Mouse (Mus musculus): ENCODE measurements at regions not wholly inside any gene's neighbourhood (a gene's known extent, or its start where the extent isn't known, plus 50 kb on each side); places are given as distances from the start of the nearest gene placed in this dataset.
A peak's percentile ranks its signal among the peaks of the same experiment; 100 is the strongest.

- no peaks in the 10 kb centered on the region for H3K36me3 ChIP-seq (ENCODE audit: insufficient read depth, low read length)
- DNase-seq (ENCODE audit: low spot score) = no peak
- H3K27ac ChIP-seq = no peak overlapping the region
- no peaks in the 10 kb centered on the region for H3K27me3 ChIP-seq (ENCODE audit: insufficient read depth, low read length)
- no peak overlapping the region for H3K4me3 ChIP-seq (ENCODE audit: low read length)
- H3K4me1 ChIP-seq (ENCODE audit: insufficient read depth, low read length) = no peaks in the 10 kb centered on the region
- H3K4me2 ChIP-seq (ENCODE audit: low read depth, low read length) = no peak overlapping the region
- H3K9me3 ChIP-seq (ENCODE audit: low read length) = no peaks in the 10 kb centered on the region
- H3K9ac ChIP-seq (replicated peaks; ENCODE audit: low read length) = no peak overlapping the region
- no peak for TF ChIP-seq CTCF (IDR thresholded peaks at IDR 0.05; ENCODE audit: low read depth)
- WGBS = 94% methylated on average over 2 of the region's 2 CpGs
- no peak for ATAC-seq
Measured at GRCm38 (mm10) chr6:35458250-35458649, 81.4 kb downstream of the Mtpn start.

- H3K4me1 ChIP-seq (ENCODE audit: insufficient read depth, low read length) = no peaks in the 10 kb centered on the region
- DNase-seq (ENCODE audit: low spot score) (no peak), ATAC-seq (no peak)
- 91% methylated on average over 1 of the region's 1 CpGs for WGBS
- H3K9me3 ChIP-seq (ENCODE audit: low read length) = no peaks in the 10 kb centered on the region
- H3K4me3 ChIP-seq (ENCODE audit: low read length) = no peak overlapping the region
- no peak for TF ChIP-seq CTCF (IDR thresholded peaks at IDR 0.05; ENCODE audit: low read depth)
- H3K4me2 ChIP-seq (ENCODE audit: low read depth, low read length) = no peak overlapping the region
- H3K27me3 ChIP-seq (ENCODE audit: insufficient read depth, low read length) = no peaks in the 10 kb centered on the region
- H3K9ac ChIP-seq (replicated peaks; ENCODE audit: low read length) = no peak overlapping the region
- H3K36me3 ChIP-seq (ENCODE audit: insufficient read depth, low read length) = no peaks in the 10 kb centered on the region
- no peak overlapping the region for H3K27ac ChIP-seq
Measured at GRCm38 (mm10) chr6:35445007-35445406, 94.7 kb downstream of the Mtpn start.

- H3K9ac ChIP-seq (replicated peaks; ENCODE audit: low read length) = no peak overlapping the region
- peak; percentile 31 for DNase-seq (ENCODE audit: low spot score)
- H3K27ac ChIP-seq = no peak overlapping the region
- no peaks in the 10 kb centered on the region for H3K9me3 ChIP-seq (ENCODE audit: low read length)
- no peak for TF ChIP-seq CTCF (IDR thresholded peaks at IDR 0.05; ENCODE audit: low read depth)
- no peak overlapping the region for H3K4me2 ChIP-seq (ENCODE audit: low read depth, low read length)
- H3K36me3 ChIP-seq (ENCODE audit: insufficient read depth, low read length) = no peaks in the 10 kb centered on the region
- peak; percentile 59 for ATAC-seq
- no peak overlapping the region for H3K4me3 ChIP-seq (ENCODE audit: low read length)
- WGBS = 34% methylated on average over 3 of the region's 3 CpGs
- no peaks in the 10 kb centered on the region for H3K4me1 ChIP-seq (ENCODE audit: insufficient read depth, low read length)
- no peaks in the 10 kb centered on the region for H3K27me3 ChIP-seq (ENCODE audit: insufficient read depth, low read length)
Measured at GRCm38 (mm10) chr6:35426301-35426700, 100.4 kb upstream of the Fam180a start.

- DNase-seq (ENCODE audit: low spot score) (no peak), ATAC-seq (no peak)
- Histone ChIP-seq H3K27me3 (ENCODE audit: insufficient read depth, low read length) (no peaks in the 10 kb centered on the region), H3K4me2 (ENCODE audit: low read depth, low read length) (no peak overlapping the region), H3K36me3 (ENCODE audit: insufficient read depth, low read length) (no peaks in the 10 kb centered on the region), H3K9ac (replicated peaks; ENCODE audit: low read length) (no peak overlapping the region), H3K4me1 (ENCODE audit: insufficient read depth, low read length) (no peaks in the 10 kb centered on the region), H3K4me3 (ENCODE audit: low read length) (no peak overlapping the region), H3K27ac (no peak overlapping the region), H3K9me3 (ENCODE audit: low read length) (no peaks in the 10 kb centered on the region)
- TF ChIP-seq CTCF (IDR thresholded peaks at IDR 0.05; ENCODE audit: low read depth) = no peak
- 92% methylated on average over 2 of the region's 2 CpGs for WGBS
Measured at GRCm38 (mm10) chr6:35424521-35424920, 98.6 kb upstream of the Fam180a start.

GRCm38 (mm10) chr6:35420924-35421323, 95.0 kb upstream of the Fam180a start:
- no peak overlapping the region for H3K9ac ChIP-seq (replicated peaks; ENCODE audit: low read length)
- no peak overlapping the region for H3K27ac ChIP-seq
- DNase-seq (ENCODE audit: low spot score) = no peak
- H3K9me3 ChIP-seq (ENCODE audit: low read length) = no peaks in the 10 kb centered on the region
- no peak overlapping the region for H3K4me3 ChIP-seq (ENCODE audit: low read length)
- H3K4me1 ChIP-seq (ENCODE audit: insufficient read depth, low read length) = no peaks in the 10 kb centered on the region
- no peak for TF ChIP-seq CTCF (IDR thresholded peaks at IDR 0.05; ENCODE audit: low read depth)
- H3K4me2 ChIP-seq (ENCODE audit: low read depth, low read length) = no peak overlapping the region
- no peaks in the 10 kb centered on the region for H3K36me3 ChIP-seq (ENCODE audit: insufficient read depth, low read length)
- 79% methylated on average over 7 of the region's 7 CpGs for WGBS
- H3K27me3 ChIP-seq (ENCODE audit: insufficient read depth, low read length) = no peaks in the 10 kb centered on the region
- no peak for ATAC-seq

GRCm38 (mm10) chr6:35405044-35405443, 79.1 kb upstream of the Fam180a start:
- no peak for DNase-seq (ENCODE audit: low spot score)
- Histone ChIP-seq H3K4me1 (ENCODE audit: insufficient read depth, low read length) (no peaks in the 10 kb centered on the region), H3K36me3 (ENCODE audit: insufficient read depth, low read length) (no peaks in the 10 kb centered on the region), H3K9ac (replicated peaks; ENCODE audit: low read length) (no peak overlapping the region), H3K27ac (no peak overlapping the region), H3K4me3 (ENCODE audit: low read length) (no peak overlapping the region), H3K27me3 (ENCODE audit: insufficient read depth, low read length) (no peaks in the 10 kb centered on the region), H3K9me3 (ENCODE audit: low read length) (no peaks in the 10 kb centered on the region), H3K4me2 (ENCODE audit: low read depth, low read length) (no peak overlapping the region)
- no peak for ATAC-seq
- 68% methylated on average over 9 of the region's 9 CpGs for WGBS
- TF ChIP-seq CTCF (IDR thresholded peaks at IDR 0.05; ENCODE audit: low read depth) = no peak

GRCm38 (mm10) chr6:35403341-35403910, 77.5 kb upstream of the Fam180a start:
- H3K4me2 ChIP-seq (ENCODE audit: low read depth, low read length) = no peak overlapping the region
- ATAC-seq (no peak), DNase-seq (ENCODE audit: low spot score) (no peak)
- no peaks in the 10 kb centered on the region for H3K36me3 ChIP-seq (ENCODE audit: insufficient read depth, low read length)
- 58% methylated on average over 5 of the region's 5 CpGs for WGBS
- no peak for TF ChIP-seq CTCF (IDR thresholded peaks at IDR 0.05; ENCODE audit: low read depth)
- no peaks in the 10 kb centered on the region for H3K9me3 ChIP-seq (ENCODE audit: low read length)
- H3K27ac ChIP-seq = no peak overlapping the region
- H3K4me3 ChIP-seq (ENCODE audit: low read length) = no peak overlapping the region
- no peaks in the 10 kb centered on the region for H3K27me3 ChIP-seq (ENCODE audit: insufficient read depth, low read length)
- no peak overlapping the region for H3K9ac ChIP-seq (replicated peaks; ENCODE audit: low read length)
- no peaks in the 10 kb centered on the region for H3K4me1 ChIP-seq (ENCODE audit: insufficient read depth, low read length)
